Mouse (Mus musculus) bone marrow, adult 2 months (tissue): ENCODE results near the gene Nudt19. TPM values are rescaled to one million over a fixed set of nuclear protein-coding genes. Genes with fewer than 3 reads are reported as not detected.
"Not testable (repeated sequence)": the region's sequence is repeated elsewhere in the genome, so short reads cannot be mapped to it uniquely, and the experiment has no call there.

Source experiments
- H3K27ac ChIP-seq: fragments of 200-500 bp; 2 replicates; pipeline ENCODE4 v1.5.1; 2012; ENCODE audit warnings: low read depth, mild to moderate bottlenecking, control low read depth, inconsistent platforms, low read length; ENCODE audit not compliant: control insufficient read depth, poor library complexity, insufficient read depth
- H3K4me1 ChIP-seq: fragments of 200-500 bp; 2 replicates; pipeline ENCODE4 v1.6.1; 2011; ENCODE audit warnings: low read length; ENCODE audit not compliant: control insufficient read depth, insufficient read depth
- H3K4me3 ChIP-seq: fragments of 200-500 bp; replicated peaks from 2 replicates; pipeline ENCODE3; 2011; ENCODE audit warnings: mild to moderate bottlenecking, low read depth, low read length, control low read depth; ENCODE audit not compliant: control insufficient read depth
- CTCF ChIP-seq: fragments of 200-500 bp; IDR thresholded peaks from 2 replicates; pipeline ENCODE4 v1.5.1; 2011; ENCODE audit warnings: low read length, control low read depth; ENCODE audit not compliant: control insufficient read depth, insufficient read depth
- POLR2A ChIP-seq: fragments of 200-500 bp; IDR thresholded peaks from 2 replicates; pipeline ENCODE4 v1.6.1; 2011; ENCODE audit warnings: low read depth, mild to moderate bottlenecking, control low read depth, low read length, borderline replicate concordance; ENCODE audit not compliant: control insufficient read depth
- WGBS: fragments of 180-500 bp; shearing (Covaris S2); methylation state at CpG from one replicate; pipeline ENCODE4 v1.1.7; 2018; 5-methylcytosine and 5-hydroxymethylcytosine counted together
- polyA plus RNA-seq: library from polyadenylated mRNA; stranded (reverse); fragments of >200 nt; gene quantifications from 2 replicates; pipeline ENCODE4 v1.2.4, GENCODE M21; 2011; ENCODE audit warnings: low replicate concordance; ENCODE audit not compliant: missing spikeins, insufficient read depth, insufficient read length

The Nudt19 gene
- polyA plus RNA-seq, 1 experiment = 29.6 TPM

DNA sequence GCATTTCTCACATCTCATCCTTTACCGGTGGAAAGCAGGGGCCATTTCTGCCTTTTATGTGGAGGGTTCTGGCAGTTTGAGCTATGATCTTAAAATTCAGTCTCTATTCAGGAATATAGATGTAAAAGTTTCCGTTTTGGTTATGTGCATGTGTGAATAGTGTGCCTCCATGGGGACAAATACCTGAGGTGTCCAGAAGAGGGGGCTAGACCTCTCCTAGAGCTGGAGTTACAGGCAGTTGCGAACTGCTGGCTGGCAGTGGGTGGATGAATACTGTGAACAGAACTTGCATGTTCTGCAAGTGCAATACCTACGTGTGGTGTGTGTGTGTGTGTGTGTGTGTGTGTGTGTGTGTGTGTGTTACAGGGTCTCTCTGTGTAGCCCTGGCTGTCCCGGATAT lies 26.6 kb upstream of the Nudt19 start:
- Histone ChIP-seq H3K4me3 (no peak overlapping the region), H3K27ac (no peak overlapping the region), H3K4me1 (no peaks in the 10 kb centered on the region; the same call in none of the 2 replicates)
- TF ChIP-seq POLR2A = no peak
- peak; percentile 43 for TF ChIP-seq CTCF
- WGBS = 55% methylated on average over 5 of the region's 5 CpGs

DNA sequence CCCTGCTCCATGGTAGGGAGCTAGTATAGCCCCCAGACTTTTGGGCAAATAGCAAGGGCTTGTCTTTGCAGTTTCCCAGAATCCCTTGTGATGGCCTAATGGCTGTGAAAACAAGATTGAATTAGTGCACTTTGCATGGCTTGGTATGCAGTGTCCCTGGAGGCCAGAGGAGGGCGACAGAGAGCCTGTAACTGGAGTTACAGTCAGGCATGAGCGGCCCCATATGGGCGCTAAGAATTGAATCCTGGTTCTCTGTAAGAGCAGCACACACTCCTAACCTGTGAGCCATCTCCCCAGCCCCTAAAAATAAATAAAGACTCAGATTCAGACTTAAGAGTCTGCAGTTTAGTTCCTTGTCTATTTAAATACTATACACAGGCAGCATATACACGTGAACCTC lies 23.7 kb upstream of the Nudt19 start:
- H3K4me3 ChIP-seq = no peak overlapping the region
- no peak overlapping the region for H3K27ac ChIP-seq
- H3K4me1 ChIP-seq = no peaks in the 10 kb centered on the region
- 49% methylated on average over 4 of the region's 4 CpGs for WGBS
- TF ChIP-seq CTCF (peak; percentile 82), POLR2A (no peak)

DNA sequence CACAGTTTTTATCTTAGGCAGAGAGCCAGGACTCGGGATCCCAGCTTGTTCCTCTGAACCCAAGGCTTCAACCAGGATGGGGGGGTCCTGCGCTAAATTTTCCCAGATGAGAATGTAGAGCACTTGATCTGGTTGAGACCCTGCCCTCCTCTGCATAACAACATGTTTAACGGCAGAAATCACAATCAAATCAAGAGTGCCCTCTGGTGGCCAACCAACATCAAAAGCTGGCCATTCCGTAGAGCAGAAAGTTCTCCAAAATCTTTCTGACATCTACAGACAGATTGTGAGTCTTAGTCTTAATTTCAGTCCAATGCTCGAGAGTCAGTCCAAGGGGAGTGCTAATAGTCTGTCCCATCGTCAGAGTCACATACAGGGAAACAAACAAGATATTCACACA lies 14.8 kb upstream of the Nudt19 start:
- 17% methylated on average over 6 of the region's 6 CpGs for WGBS
- not testable (repeated sequence) for H3K4me1 ChIP-seq, H3K4me3 ChIP-seq, H3K27ac ChIP-seq

GRCm38 (mm10) chr7:35569724-35570123 lies 13.6 kb upstream of the Nudt19 start:
- H3K4me3 ChIP-seq, H3K4me1 ChIP-seq, H3K27ac ChIP-seq: not testable (repeated sequence)
- 87% methylated on average over 4 of the region's 4 CpGs for WGBS

DNA sequence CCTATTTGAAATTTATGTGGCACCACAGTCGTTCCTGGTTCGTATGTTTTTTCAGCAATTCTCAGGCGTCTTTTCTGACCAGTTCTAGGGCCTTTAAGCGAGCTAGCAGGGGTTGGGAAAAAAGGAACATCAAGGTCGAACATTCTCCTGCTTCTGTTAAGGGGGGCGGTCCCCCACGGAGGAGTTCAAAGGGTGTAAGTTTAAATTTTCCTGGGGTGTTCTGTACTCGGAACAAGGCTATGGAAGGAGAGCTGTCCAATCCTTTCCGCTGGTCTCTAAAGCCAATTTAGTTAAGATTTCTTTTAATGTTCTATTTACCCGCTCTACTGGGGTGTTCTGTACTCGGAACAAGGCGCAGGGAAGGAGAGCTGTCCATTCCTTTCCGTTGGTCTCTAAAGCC lies 9.9 kb upstream of the Nudt19 start:
- WGBS = 84% methylated on average over 13 of the region's 13 CpGs
- not testable (repeated sequence) for H3K27ac ChIP-seq

DNA sequence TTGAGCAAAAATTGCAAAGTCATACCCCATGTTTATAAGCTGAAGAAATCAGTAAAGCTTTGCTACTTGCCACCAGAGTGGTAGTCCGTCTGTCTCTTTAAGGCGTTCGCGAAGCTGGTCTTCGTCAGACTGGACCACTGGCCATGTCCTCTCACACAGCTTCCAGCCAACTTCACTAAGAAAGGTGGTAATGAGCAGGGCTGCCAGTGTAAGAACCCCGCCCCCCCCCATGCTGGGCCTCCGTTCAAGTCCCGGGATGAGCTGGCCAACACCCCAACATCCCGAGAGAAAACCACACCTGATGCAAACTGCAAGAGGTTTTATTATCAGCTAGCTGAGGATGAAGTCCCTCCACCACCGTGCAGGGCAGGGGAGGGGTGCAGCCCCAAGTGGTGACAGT lies 8.8 kb upstream of the Nudt19 start:
- H3K27ac ChIP-seq, H3K4me3 ChIP-seq, H3K4me1 ChIP-seq: not testable (repeated sequence)
- WGBS = 82% methylated on average over 10 of the region's 10 CpGs

More for the DNA sequence above, 9.9 kb upstream of the Nudt19 start:
- not testable (repeated sequence) for H3K4me1 ChIP-seq, H3K4me3 ChIP-seq

DNA sequence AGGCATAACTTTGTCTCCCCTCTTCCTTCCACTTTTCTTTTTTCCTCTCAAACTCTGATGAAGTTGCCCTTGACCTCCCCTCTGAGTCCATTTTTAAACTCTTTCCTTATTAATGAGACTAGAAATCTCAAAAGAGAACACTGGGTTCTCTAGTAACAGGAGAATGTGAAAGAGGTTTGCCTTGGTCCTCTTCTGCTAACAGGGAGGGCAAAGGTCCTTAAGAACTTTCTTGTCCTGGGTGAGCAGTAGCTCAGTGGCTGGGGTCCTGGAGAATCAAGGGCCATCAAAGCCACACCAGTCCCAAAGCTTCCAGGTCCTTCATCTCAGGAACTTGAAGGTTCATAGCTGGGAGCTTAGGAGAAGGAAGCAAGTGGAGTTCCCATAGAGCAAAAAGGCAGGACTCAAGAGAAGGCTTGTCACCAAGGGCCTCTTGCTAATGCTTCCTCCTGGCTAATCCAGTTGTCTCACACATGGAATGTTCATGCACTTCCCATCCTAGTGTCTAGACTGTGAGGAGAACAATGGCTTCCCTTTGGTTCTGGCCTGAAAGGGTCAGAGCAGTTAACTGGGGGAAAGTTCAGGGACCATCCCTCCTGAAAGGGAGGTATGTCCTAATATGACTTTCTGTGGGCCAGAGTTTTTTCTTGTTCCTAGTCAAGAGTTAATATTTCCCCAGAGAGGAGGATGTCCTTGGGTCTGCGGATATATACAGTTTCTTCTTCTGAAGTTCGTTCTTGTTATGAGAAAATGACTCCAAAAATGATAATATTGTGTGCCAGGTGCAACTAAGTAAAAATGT lies 8.2 kb upstream of the Nudt19 start:
- Histone ChIP-seq H3K4me1 (peaks cover 2% of the 10 kb centered on the region), H3K27ac (no peak overlapping the region), H3K4me3 (no peak overlapping the region)
- WGBS = 85% methylated on average over 2 of the region's 2 CpGs
- no peak for TF ChIP-seq POLR2A
- no peak for TF ChIP-seq CTCF

GRCm38 (mm10) chr7:35563071-35563470 lies 7.0 kb upstream of the Nudt19 start:
- H3K27ac ChIP-seq = no peak overlapping the region; the same call in 1 of the 2 replicates
- no peak overlapping the region for H3K4me3 ChIP-seq
- peaks cover 2% of the 10 kb centered on the region for H3K4me1 ChIP-seq
- TF ChIP-seq CTCF = no peak
- no peak for TF ChIP-seq POLR2A
- 79% methylated on average over 11 of the region's 11 CpGs for WGBS

DNA sequence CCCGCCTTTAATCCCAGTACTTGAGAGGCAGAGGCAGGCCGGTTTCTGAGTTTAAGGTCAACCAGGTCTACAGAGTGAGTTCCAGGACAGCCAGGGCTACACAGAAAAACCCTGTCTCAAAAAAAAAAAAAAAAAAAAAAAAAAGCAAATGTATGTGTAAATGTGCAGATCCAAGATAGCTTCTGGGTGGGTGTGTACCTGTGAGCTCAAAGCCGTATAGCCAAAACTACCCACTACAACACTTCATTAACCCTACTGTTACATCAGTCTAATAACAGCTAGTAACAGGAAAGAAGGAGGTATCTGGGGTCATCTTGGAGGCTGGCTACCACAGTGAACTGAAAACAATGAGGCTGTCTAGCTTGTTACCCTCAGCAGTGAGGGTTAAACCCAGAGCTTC lies 3.7 kb upstream of the Nudt19 start:
- TF ChIP-seq CTCF (no peak), POLR2A (no peak)
- no peak overlapping the region for H3K4me3 ChIP-seq
- H3K27ac ChIP-seq = peak overlapping the region; percentile 23; the same call in 1 of the 2 replicates
- peaks cover 4% of the 10 kb centered on the region for H3K4me1 ChIP-seq
- WGBS = 55% methylated on average over 3 of the region's 3 CpGs
